18 mouse cellular contexts compared by ENCODE assay signal in genomic region chr3:158386848-158387247, GRCm38 (mm10).
"Had no signal": no experiment of that assay in that cellular context is flagged by ENCODE, and none has a peak within 500 bp of the region (broad histone marks: within the 10 kb centered on the region; RNA-seq: fewer than 3 reads in every experiment).

No protein-coding gene starts in this region.

- H3K27me3 ChIP-seq: midbrain, embryonic 13.5 days; neural tube, embryonic 13.5 days; neural tube, embryonic 15.5 days had no signal

- ATAC-seq: midbrain, embryonic 13.5 days; midbrain, embryonic 16.5 days had no signal

- H3K4me3 ChIP-seq: midbrain, embryonic 10.5 days; midbrain, embryonic 13.5 days; myocyte; neural tube, embryonic 13.5 days; neural tube, embryonic 15.5 days had no signal

- DNase-seq: lung, adult 18-20 months; lung, embryonic 14.5 days; lung, postnatal 10 days; lung, postnatal 4 days; retina, postnatal 1 day; right cerebral cortex, adult 18-20 months; right cerebral cortex, postnatal 25 days; right cerebral cortex, postnatal 4 days; spleen, adult 18-20 months; thymus, adult 18-20 months; thymus, postnatal 14 days; thymus, postnatal 36 days had no signal

- H3K4me2 ChIP-seq: lung, embryonic 14.5 days; midbrain, embryonic 13.5 days; neural tube, embryonic 13.5 days; neural tube, embryonic 15.5 days had no signal

- H3K9ac ChIP-seq: lung, embryonic 14.5 days; midbrain, embryonic 13.5 days; neural tube, embryonic 13.5 days; neural tube, embryonic 15.5 days had no signal

- H3K27ac ChIP-seq: midbrain, embryonic 10.5 days; midbrain, embryonic 13.5 days; neural tube, embryonic 13.5 days; neural tube, embryonic 15.5 days had no signal

- H3K9me3 ChIP-seq: midbrain, embryonic 10.5 days; midbrain, embryonic 13.5 days; neural tube, embryonic 13.5 days; neural tube, embryonic 15.5 days had no signal

- H3K36me3 ChIP-seq: midbrain, embryonic 10.5 days; midbrain, embryonic 13.5 days; neural tube, embryonic 13.5 days; neural tube, embryonic 15.5 days had no signal
